ENCODE assay signal across 10 mouse cellular contexts in genomic region chr9:52188106-52188505, GRCm38 (mm10). TPM values are rescaled to one million over a fixed set of nuclear protein-coding genes. Genes with fewer than 3 reads are reported as not detected.
A peak's percentile ranks its signal among the peaks of the same experiment; 100 is the strongest.
DNase-seq lines count a peak whose midpoint lies in the region; ATAC-seq and TF ChIP-seq lines count a peak whose summit lies in the region.
"Had no signal": no experiment of that assay in that cellular context is flagged by ENCODE, and none has a peak within 500 bp of the region (broad histone marks: within the 10 kb centered on the region; RNA-seq: fewer than 3 reads in every experiment).

No protein-coding gene starts in this region.

- peaks cover 5% of the 10 kb centered on the region for H3K9me3 ChIP-seq in CH12.LX (replicated peaks; ENCODE audit: low read length)
- no peaks in the 10 kb centered on the region for H3K9me3 ChIP-seq in hindbrain, embryonic 12.5 days (replicated peaks)
- no peaks in the 10 kb centered on the region for H3K9me3 ChIP-seq in midbrain, embryonic 14.5 days (ENCODE audit: control insufficient read depth, low read length)
- no peaks in the 10 kb centered on the region for H3K9me3 ChIP-seq in lung, postnatal 0 days (ENCODE audit: low read length)

- in situ Hi-C loops in CH12.LX (cut with MboI; ENCODE audit: low pct_ligation_motif_present, low pct_unique_long_range_greater_than_20kb, low sequenced_read_pairs), result no loop called here

- H3K27me3 ChIP-seq in CH12.LX (replicated peaks), result no peaks in the 10 kb centered on the region
- H3K27me3 ChIP-seq in hindbrain, embryonic 12.5 days, result no peaks in the 10 kb centered on the region
- H3K27me3 ChIP-seq in midbrain, embryonic 14.5 days (ENCODE audit: control insufficient read depth, insufficient read depth, low read length), result no peaks in the 10 kb centered on the region
- no peaks in the 10 kb centered on the region for H3K27me3 ChIP-seq in lung, postnatal 0 days (replicated peaks; ENCODE audit: insufficient read depth, low read length)

- no peaks in the 10 kb centered on the region for H3K36me3 ChIP-seq in CH12.LX (replicated peaks in 1 of 2; ENCODE audit: control insufficient read depth in 1 of 2, insufficient read depth in 1 of 2, low read length in 1 of 2)
- H3K36me3 ChIP-seq in hindbrain, embryonic 12.5 days, result no peaks in the 10 kb centered on the region
- H3K36me3 ChIP-seq in midbrain, embryonic 14.5 days (ENCODE audit: control insufficient read depth, insufficient read depth, low read length), result no peaks in the 10 kb centered on the region
- H3K36me3 ChIP-seq in lung, postnatal 0 days (ENCODE audit: insufficient read depth, low read length), result no peaks in the 10 kb centered on the region

- peaks cover 14 to 26% of the 10 kb centered on the region in 2 experiments; a peak in 3 of 4 replicates for H3K4me1 ChIP-seq in CH12.LX (ENCODE audit: control insufficient read depth in 1 of 2, insufficient read depth in 2 of 2)
- peaks cover 6% of the 10 kb centered on the region for H3K4me1 ChIP-seq in hindbrain, embryonic 12.5 days
- H3K4me1 ChIP-seq in midbrain, embryonic 14.5 days (ENCODE audit: control insufficient read depth, insufficient read depth, low read length), result peaks cover 6% of the 10 kb centered on the region; the same call in 1 of the 2 replicates
- no peaks in the 10 kb centered on the region for H3K4me1 ChIP-seq in lung, postnatal 0 days (ENCODE audit: insufficient read depth, low read depth, low read length)

- TF ChIP-seq CTCF in CH12.LX (conservative IDR thresholded peaks at IDR 0.05 in 1 of 2, IDR thresholded peaks at IDR 0.05 in 1 of 2; ENCODE audit: low read depth in 2 of 2, low read length in 2 of 2), result no peak
- no peak for TF ChIP-seq CTCF in lung, postnatal 0 days (IDR thresholded peaks at IDR 0.05)

- WGBS in hindbrain, embryonic 12.5 days, result 8% methylated on average over 8 of the region's 8 CpGs
- WGBS in midbrain, embryonic 14.5 days, result 6% methylated on average over 8 of the region's 8 CpGs
- WGBS in lung, postnatal 0 days, result 49% methylated on average over 8 of the region's 8 CpGs

- peak; percentile 88 for DNase-seq in CH12.LX (ENCODE audit: extremely low read depth)
- peak; percentile 39 for DNase-seq in embryo, embryonic 9.5 days (ENCODE audit: extremely low spot score)
- peak; percentile 78 for DNase-seq in midbrain, embryonic 14.5 days
- DNase-seq in lung, postnatal 0 days (ENCODE audit: low spot score), result no peak
- no peak for DNase-seq in spleen, postnatal 10 days (ENCODE audit: low spot score in 2 of 2)
- no peak for DNase-seq in right cerebral cortex, postnatal 14 days
- no peak for DNase-seq in spleen, adult 12 weeks (ENCODE audit: low spot score)
- DNase-seq: cerebellum, adult 9-11 months had no signal

- peak overlapping the region; percentile 6; the same call in 1 of the 2 replicates for H3K4me2 ChIP-seq in CH12.LX (ENCODE audit: insufficient read depth, low read depth, poor library complexity, severe bottlenecking)
- peak overlapping the region; percentile 44 for H3K4me2 ChIP-seq in hindbrain, embryonic 12.5 days (replicated peaks)
- peak overlapping the region; percentile 34 for H3K4me2 ChIP-seq in midbrain, embryonic 14.5 days (ENCODE audit: low read length)
- H3K4me2 ChIP-seq in lung, postnatal 0 days (replicated peaks; ENCODE audit: low read depth, low read length), result no peak overlapping the region

- TF ChIP-seq POLR2A in CH12.LX (IDR thresholded peaks at IDR 0.05; ENCODE audit: low read depth, low read length), result 0 out of 2 replicates have a peak, but pooled peaks have one; percentile 40

- TF ChIP-seq RAD21 in CH12.LX (IDR thresholded peaks at IDR 0.05; ENCODE audit: low read depth, low read length), result no peak; the same call in 1 of the 2 replicates

- no peaks in the 10 kb centered on the region for H3K79me2 ChIP-seq in CH12.LX (replicated peaks; ENCODE audit: control insufficient read depth, extremely low read depth, insufficient read depth, poor library complexity, severe bottlenecking)

- 0 out of 2 replicates have a peak overlapping the region, but pooled peaks have one; percentile 5 for H3K27ac ChIP-seq in CH12.LX (ENCODE audit: insufficient read depth, low read depth)
- peak overlapping the region; percentile 70 for H3K27ac ChIP-seq in hindbrain, embryonic 12.5 days
- H3K27ac ChIP-seq in midbrain, embryonic 14.5 days (replicated peaks; ENCODE audit: low read depth, low read length), result peak overlapping the region; percentile 72
- no peak overlapping the region for H3K27ac ChIP-seq in lung, postnatal 0 days (ENCODE audit: low read length)

- H3K9ac ChIP-seq in CH12.LX (ENCODE audit: insufficient read depth, low read depth), result no peak overlapping the region
- no peak overlapping the region for H3K9ac ChIP-seq in hindbrain, embryonic 12.5 days
- peak overlapping the region; percentile 9; the same call in 1 of the 2 replicates for H3K9ac ChIP-seq in midbrain, embryonic 14.5 days (replicated peaks; ENCODE audit: low read length)
- no peak overlapping the region for H3K9ac ChIP-seq in lung, postnatal 0 days (replicated peaks; ENCODE audit: low read depth)

- peak; percentile 96 for TF ChIP-seq EP300 in CH12.LX (IDR thresholded peaks at IDR 0.05; ENCODE audit: low read length)
- no peak for TF ChIP-seq EP300 in lung, postnatal 0 days (IDR thresholded peaks at IDR 0.05)

- dilution Hi-C loops in CH12.LX (cut with MboI; ENCODE audit: extremely low pct_ligation_motif_present, extremely low pct_unique_long_range_greater_than_20kb, low sequenced_read_pairs), result loop anchor here (25.0 kb wide), 1 partner anchor 99 kb away; no protein-coding TSS in a partner anchor

- peak; percentile 94 for ATAC-seq in hindbrain, embryonic 12.5 days (ENCODE audit: low FRiP score)
- ATAC-seq in midbrain, embryonic 14.5 days (ENCODE audit: low FRiP score, low TSS enrichment), result peak; percentile 78; the same call in 1 of the 2 replicates
- no peak for ATAC-seq in lung, postnatal 0 days
- ATAC-seq: inflammation-experienced regulatory T-cells, adult 6 months had no signal

- no peak overlapping the region for H3K4me3 ChIP-seq in CH12.LX (replicated peaks in 1 of 3; ENCODE audit: low read depth in 2 of 3, low read length in 2 of 3, poor library complexity in 1 of 3)
- H3K4me3 ChIP-seq in hindbrain, embryonic 12.5 days, result no peak overlapping the region; the same call in 1 of the 2 replicates
- no peak overlapping the region for H3K4me3 ChIP-seq in midbrain, embryonic 14.5 days (replicated peaks; ENCODE audit: low read depth, low read length)
- H3K4me3 ChIP-seq in lung, postnatal 0 days (ENCODE audit: low read depth, low read length), result no peak overlapping the region

TF ChIP-seq in CH12.LX, 34 proteins besides CTCF, POLR2A, EP300 and RAD21 (continues in another document):
- TF ChIP-seq BHLHE40 (IDR thresholded peaks at IDR 0.05; ENCODE audit: low read depth, low read length), result peak; percentile 94
- TF ChIP-seq USF2 (conservative IDR thresholded peaks at IDR 0.05; ENCODE audit: low read depth, low read length), result peak; percentile 73
- no peak for TF ChIP-seq ZMIZ1 (IDR thresholded peaks at IDR 0.05; ENCODE audit: low read depth, low read length)
- TF ChIP-seq JUND (conservative IDR thresholded peaks at IDR 0.05; ENCODE audit: low read depth, low read length), result peak; percentile 88
- no peak for TF ChIP-seq E2F4 (IDR thresholded peaks at IDR 0.05; ENCODE audit: insufficient replicate concordance, low read depth, low read length)
- TF ChIP-seq HCFC1 (IDR thresholded peaks at IDR 0.05; ENCODE audit: low read depth, low read length), result no peak
- peak; percentile 76; the same call in 1 of the 2 replicates for TF ChIP-seq JUN (IDR thresholded peaks at IDR 0.05; ENCODE audit: insufficient read depth, low read depth, low read length)
- TF ChIP-seq MEF2A (IDR thresholded peaks at IDR 0.05; ENCODE audit: borderline replicate concordance, low read depth, low read length), result peak; percentile 87; the same call in 1 of the 2 replicates
- peak; percentile 97 for TF ChIP-seq IRF4 (IDR thresholded peaks at IDR 0.05; ENCODE audit: low read depth, low read length)
- no peak for TF ChIP-seq NELFE (IDR thresholded peaks at IDR 0.05; ENCODE audit: low read depth, low read length)
- 0 out of 2 replicates have a peak, but pooled peaks have one; percentile 27 for TF ChIP-seq NRF1 (IDR thresholded peaks at IDR 0.05; ENCODE audit: low read depth, low read length)
- TF ChIP-seq GABPA (IDR thresholded peaks at IDR 0.05; ENCODE audit: insufficient replicate concordance, low read depth, low read length), result no peak
- TF ChIP-seq ELF1 (IDR thresholded peaks at IDR 0.05; ENCODE audit: low read depth, low read length), result 0 out of 2 replicates have a peak, but pooled peaks have one; percentile 10
- TF ChIP-seq UBTF (IDR thresholded peaks at IDR 0.05; ENCODE audit: low read depth, low read length), result no peak
- TF ChIP-seq MXI1 (IDR thresholded peaks at IDR 0.05; ENCODE audit: low read depth, low read length), result peak; percentile 51; the same call in 1 of the 2 replicates
- TF ChIP-seq POLR2AphosphoS2 (IDR thresholded peaks at IDR 0.05; ENCODE audit: low read depth, low read length), result no peak
- no peak for TF ChIP-seq ZC3H11A (IDR thresholded peaks at IDR 0.05; ENCODE audit: low read depth, low read length)
- TF ChIP-seq MAFK (IDR thresholded peaks at IDR 0.05; ENCODE audit: insufficient replicate concordance, low read length), result peak; percentile 85
- peak; percentile 95 for TF ChIP-seq ETS1 (conservative IDR thresholded peaks at IDR 0.05; ENCODE audit: low read depth, low read length)
- TF ChIP-seq TCF12 (IDR thresholded peaks at IDR 0.05; ENCODE audit: low read depth, low read length), result peak; percentile 92
- TF ChIP-seq CHD2 (IDR thresholded peaks at IDR 0.05; ENCODE audit: low read length), result peak; percentile 75
- peak; percentile 89 for TF ChIP-seq MAX (IDR thresholded peaks at IDR 0.05; ENCODE audit: low read length)
- TF ChIP-seq ZKSCAN1 (IDR thresholded peaks at IDR 0.05; ENCODE audit: borderline replicate concordance, low read depth, low read length), result no peak
- no peak for TF ChIP-seq CHD1 (IDR thresholded peaks at IDR 0.05; ENCODE audit: low read depth, low read length)
- TF ChIP-seq PAX5 (IDR thresholded peaks at IDR 0.05; ENCODE audit: low read length), result no peak
- peak; percentile 25; the same call in 1 of the 2 replicates for TF ChIP-seq SMC3 (IDR thresholded peaks at IDR 0.05; ENCODE audit: low read depth, low read length)
- peak; percentile 63; the same call in 1 of the 2 replicates for TF ChIP-seq MYC (IDR thresholded peaks at IDR 0.05; ENCODE audit: low read depth, low read length)

RNA-seq across cellular contexts. Expression of gene Zc3h12c, which starts 19.7 kb away (rescaled TPM):
- total RNA-seq in CH12.LX (2012; rRNA removed), result 11.2 and 13.0 TPM in 2 replicates
- 21.7 and 22.4 TPM in 2 replicates for total RNA-seq in CH12.LX (2014; rRNA removed)
- 30.8 and 36.1 TPM in 2 replicates for polyA plus RNA-seq in CH12.LX (2012; ENCODE audit: insufficient read length, low read depth)
- 8.9 and 9.4 TPM in 2 replicates for polyA plus RNA-seq in hindbrain, embryonic 12.5 days (2016; fragmentation: Nextera tagmentation; extraction: Ambion mirVana)
- polyA plus RNA-seq in midbrain, embryonic 14.5 days (2014; fragmentation: Nextera tagmentation; extraction: Ambion mirVana), result 10.9 and 12.3 TPM in 2 replicates
- polyA plus RNA-seq in lung, postnatal 0 days (2015; fragmentation: Nextera tagmentation; extraction: Ambion mirVana), result 2.0 and 2.3 TPM in 2 replicates

Comparison
In these comparisons a context has a peak if more than half of its experiments do, and no peak if none do; other contexts are left out.
1. DNase-seq: peak in CH12.LX (single experiment), embryo, embryonic 9.5 days (single experiment) and midbrain, embryonic 14.5 days (single experiment); none in lung, postnatal 0 days (single experiment), spleen, postnatal 10 days (0 of 2), right cerebral cortex, postnatal 14 days (single experiment) and spleen, adult 12 weeks (single experiment).